Mouse (Mus musculus) lung, embryonic 14.5 days (tissue): Measurements from ENCODE around the gene Spp2. TPM values are rescaled to one million over a fixed set of nuclear protein-coding genes. Genes with fewer than 3 reads are reported as not detected.
A peak's percentile ranks its signal among the peaks of the same experiment; 100 is the strongest.

Experiments
- ATAC-seq: fragments of 200-750 bp; cut with Nextera tagmentation; 2 replicates; pipeline ENCODE4 v1.8.0; 2017; ENCODE audit warnings: mild to moderate bottlenecking, moderate TSS enrichment, moderate library complexity; ENCODE audit not compliant: insufficient read depth
- DNase-seq: peaks from one replicate; pipeline ENCODE4 v3.0.0-alpha.2; 2015
- H3K27ac ChIP-seq: fragments of 300-500 bp; sonication (generic); 2 replicates; pipeline ENCODE4 v1.5.1; 2014; ENCODE audit warnings: low read depth, mild to moderate bottlenecking, moderate library complexity
- H3K27me3 ChIP-seq: fragments of 300-500 bp; sonication (generic); 2 replicates; pipeline ENCODE4 v1.6.1; 2014; ENCODE audit warnings: low read length, control low read depth; ENCODE audit not compliant: insufficient read depth
- H3K36me3 ChIP-seq: fragments of 300-500 bp; sonication (generic); 2 replicates; pipeline ENCODE4 v1.6.1; 2014; ENCODE audit warnings: control low read depth; ENCODE audit not compliant: insufficient read depth
- H3K4me1 ChIP-seq: fragments of 300-500 bp; sonication (generic); 2 replicates; pipeline ENCODE4 v1.6.1; 2014; ENCODE audit warnings: antibody characterized with exemption, control low read depth; ENCODE audit not compliant: insufficient read depth
- H3K4me2 ChIP-seq: fragments of 300-500 bp; sonication (generic); 2 replicates; pipeline ENCODE4 v1.6.1; 2014; ENCODE audit warnings: mild to moderate bottlenecking
- H3K4me3 ChIP-seq: fragments of 300-500 bp; sonication (generic); 2 replicates; pipeline ENCODE4 v1.5.1; 2014; ENCODE audit warnings: low read depth, low read length
- H3K9ac ChIP-seq: fragments of 300-500 bp; sonication (generic); 2 replicates; pipeline ENCODE4 v1.6.1; 2014
- H3K9me3 ChIP-seq: fragments of 300-500 bp; sonication (generic); 2 replicates; pipeline ENCODE4 v1.6.1; 2016; ENCODE audit warnings: low read depth, low read length, control low read depth
- CTCF ChIP-seq: IDR thresholded peaks from 2 replicates; pipeline ENCODE4 v1.5.1; 2016; ENCODE audit warnings: antibody characterized with exemption, low read depth
- WGBS: fragments of 180-500 bp; shearing (Covaris S2); extraction: QIAGEN DNeasy Blood & Tissue Kit; methylation state at CpG from one replicate; pipeline ENCODE4 v1.1.7; 2014; 5-methylcytosine and 5-hydroxymethylcytosine counted together
- polyA plus RNA-seq: library from polyadenylated mRNA; unstranded; fragments of >200 nt; fragmentation: Nextera tagmentation; extraction: Ambion mirVana; gene quantifications from 2 replicates; pipeline ENCODE4 v1.2.1, GENCODE M21; 2014

Spp2 gene
- polyA plus RNA-seq, 1 experiment from 2014 or later = 0.37 TPM

DNA sequence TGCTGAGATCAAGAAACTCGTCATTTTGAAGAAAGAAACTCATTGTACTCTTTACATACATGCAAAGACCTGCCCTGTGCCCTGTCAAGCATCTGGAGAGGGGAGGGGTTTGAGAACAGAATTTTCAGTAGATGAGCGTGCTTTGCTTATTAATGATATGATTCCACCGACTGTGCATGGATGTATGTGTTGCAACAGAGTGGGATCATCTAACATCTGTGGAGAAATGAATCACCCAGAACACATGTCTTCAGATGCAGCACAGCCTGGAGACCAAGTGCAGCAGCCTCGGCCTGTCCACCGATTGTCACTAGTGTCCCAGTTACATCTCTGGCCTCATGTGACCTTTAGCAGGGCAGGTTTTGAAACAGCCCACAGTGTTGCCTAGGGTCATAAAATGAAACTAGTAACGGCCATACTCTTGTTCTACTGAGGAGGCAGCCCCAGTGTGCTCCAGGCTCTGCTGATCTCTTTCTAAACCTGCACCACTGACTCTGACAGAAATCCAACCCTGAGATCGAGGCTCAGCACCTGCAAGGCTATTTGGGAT lies 16.2 kb downstream of the Spp2 start:
- H3K4me1 ChIP-seq = no peaks in the 10 kb centered on the region
- no peaks in the 10 kb centered on the region for H3K27me3 ChIP-seq
- H3K9me3 ChIP-seq = no peaks in the 10 kb centered on the region
- 48% methylated on average over 7 of the region's 7 CpGs for WGBS
- H3K27ac ChIP-seq = no peak overlapping the region
- no peak for TF ChIP-seq CTCF
- H3K4me2 ChIP-seq = no peak overlapping the region
- no peak overlapping the region for H3K9ac ChIP-seq
- DNase-seq (no peak), ATAC-seq (no peak)
- no peaks in the 10 kb centered on the region for H3K36me3 ChIP-seq
- H3K4me3 ChIP-seq = no peak overlapping the region

DNA sequence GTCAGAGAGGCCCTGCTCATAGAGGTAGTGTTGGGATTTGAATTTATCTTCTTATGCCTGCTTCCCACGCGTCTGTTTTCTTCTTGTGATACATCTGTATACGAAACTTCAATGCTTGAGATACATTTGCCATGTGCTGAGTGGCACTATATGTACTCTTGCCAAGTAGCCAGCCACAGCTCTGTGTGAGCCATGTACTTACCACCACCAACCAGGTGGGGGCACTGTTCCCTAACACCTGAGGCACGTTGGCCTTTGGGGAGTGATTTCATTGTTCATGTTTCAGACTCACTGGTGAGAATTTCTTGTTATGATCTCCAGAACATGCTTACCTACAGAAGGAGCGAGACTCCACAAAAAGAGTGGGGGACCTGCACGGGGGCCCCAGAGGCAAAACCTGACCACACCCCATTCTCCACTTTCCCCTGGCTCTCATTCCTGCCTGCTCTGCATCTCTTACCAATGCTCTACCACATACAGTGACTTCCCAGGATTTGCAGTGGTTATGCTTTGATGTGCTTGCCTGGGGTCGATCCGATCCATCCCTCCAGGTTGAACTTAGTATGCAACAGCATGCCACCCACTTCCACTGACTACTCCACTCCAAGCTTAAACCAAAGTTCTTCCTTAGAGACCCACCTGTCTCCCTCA lies 18.0 kb downstream of the Spp2 start:
- ATAC-seq = peak; percentile 45; the same call in 1 of the 2 replicates

DNA sequence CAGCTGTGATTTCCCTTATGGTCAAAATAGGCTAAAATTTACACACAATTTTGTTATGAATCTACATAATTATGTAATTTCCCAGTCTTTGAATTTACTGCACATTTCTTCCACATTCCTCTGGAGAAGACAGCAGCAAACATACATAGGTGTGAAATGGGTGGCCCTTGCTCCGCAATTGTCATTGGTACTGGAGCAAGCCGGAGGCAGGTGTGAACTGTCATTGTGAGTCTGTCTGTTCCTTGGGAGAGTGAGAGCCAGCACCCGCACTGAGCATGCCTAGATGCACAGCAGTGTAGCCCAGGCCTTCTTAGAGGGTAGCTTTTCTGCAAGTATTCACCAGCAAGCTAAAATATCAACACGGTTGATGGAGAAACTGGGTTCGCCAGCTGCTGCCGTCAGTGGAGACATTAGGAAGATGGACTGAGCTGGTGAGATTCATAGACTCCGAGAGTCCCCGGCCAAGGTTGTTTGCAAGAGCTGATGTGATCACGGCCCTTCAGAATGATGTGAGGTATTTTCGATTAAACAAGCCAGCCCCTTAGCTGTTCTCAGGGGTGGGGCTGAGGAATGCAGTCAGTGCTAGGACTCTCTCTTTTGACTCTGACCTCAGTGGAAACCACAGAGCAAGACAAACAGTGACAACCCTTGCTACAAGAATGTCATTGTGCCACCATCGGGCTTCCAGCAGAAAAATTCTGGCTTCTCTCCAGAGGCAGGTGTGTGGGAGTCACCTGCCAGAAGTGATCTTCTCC lies 21.4 kb downstream of the Spp2 start:
- Histone ChIP-seq H3K9me3 (no peaks in the 10 kb centered on the region), H3K4me3 (no peak overlapping the region), H3K27me3 (no peaks in the 10 kb centered on the region), H3K4me2 (no peak overlapping the region), H3K4me1 (no peaks in the 10 kb centered on the region), H3K9ac (no peak overlapping the region), H3K36me3 (no peaks in the 10 kb centered on the region), H3K27ac (peak overlapping the region; percentile 78)
- WGBS = 34% methylated on average over 11 of the region's 11 CpGs
- DNase-seq = peak; percentile 83
- ATAC-seq = peak; percentile 83
- no peak for TF ChIP-seq CTCF

More for the DNA sequence above, 18.0 kb downstream of the Spp2 start:
- peak; percentile 88 for DNase-seq
- Histone ChIP-seq H3K4me3 (no peak overlapping the region), H3K27ac (no peak overlapping the region), H3K9ac (no peak overlapping the region), H3K4me1 (no peaks in the 10 kb centered on the region), H3K36me3 (no peaks in the 10 kb centered on the region), H3K4me2 (no peak overlapping the region), H3K27me3 (no peaks in the 10 kb centered on the region), H3K9me3 (no peaks in the 10 kb centered on the region)
- TF ChIP-seq CTCF = peak; percentile 98
- WGBS = 25% methylated on average over 8 of the region's 8 CpGs

DNA sequence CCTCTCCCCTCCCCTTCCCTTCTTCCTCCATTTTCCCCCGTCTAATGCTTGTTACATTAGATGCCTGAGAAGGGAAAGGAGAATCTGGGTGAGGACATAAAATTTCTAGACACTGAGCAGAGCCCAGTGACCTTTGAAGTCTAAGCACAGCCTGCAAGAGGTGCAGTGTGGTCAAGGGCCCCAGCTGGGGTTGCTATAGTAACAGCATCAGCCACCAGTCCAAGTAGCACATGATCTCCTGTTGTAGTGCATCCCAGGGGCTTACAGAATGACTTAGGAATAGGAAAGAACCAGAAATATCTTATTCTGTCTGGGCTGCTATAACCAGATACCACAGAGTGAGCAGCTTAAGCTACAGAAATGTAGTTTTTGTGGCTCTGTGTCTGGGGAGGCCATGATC lies 22.7 kb downstream of the Spp2 start:
- ATAC-seq = no peak
- Histone ChIP-seq H3K4me2 (no peak overlapping the region), H3K27ac (peak overlapping the region; percentile 78; the same call in 1 of the 2 replicates), H3K4me1 (no peaks in the 10 kb centered on the region), H3K9me3 (no peaks in the 10 kb centered on the region), H3K27me3 (no peaks in the 10 kb centered on the region), H3K9ac (no peak overlapping the region), H3K36me3 (no peaks in the 10 kb centered on the region), H3K4me3 (no peak overlapping the region)
- no peak for DNase-seq
- TF ChIP-seq CTCF = no peak
- 38% methylated on average over 1 of the region's 1 CpGs for WGBS

DNA sequence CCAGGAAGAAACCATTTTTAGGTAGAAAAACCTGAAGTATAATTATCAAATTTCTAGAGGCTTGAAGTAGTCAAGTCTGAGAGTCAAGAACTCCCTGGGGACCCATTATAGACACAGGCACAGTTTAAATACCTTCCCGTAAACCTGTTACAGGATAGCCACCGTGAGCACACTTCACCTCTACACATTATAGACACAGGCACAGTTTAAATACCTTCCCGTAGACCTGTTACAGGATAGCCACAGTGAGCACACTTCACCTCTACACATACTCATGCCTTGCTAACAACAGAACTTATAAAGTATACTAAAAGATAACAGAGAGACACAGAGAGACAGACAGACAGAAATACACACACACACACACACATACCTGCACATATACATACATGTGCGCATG lies 24.5 kb downstream of the Spp2 start:
- ATAC-seq = no peak; the same call in 1 of the 2 replicates

DNA sequence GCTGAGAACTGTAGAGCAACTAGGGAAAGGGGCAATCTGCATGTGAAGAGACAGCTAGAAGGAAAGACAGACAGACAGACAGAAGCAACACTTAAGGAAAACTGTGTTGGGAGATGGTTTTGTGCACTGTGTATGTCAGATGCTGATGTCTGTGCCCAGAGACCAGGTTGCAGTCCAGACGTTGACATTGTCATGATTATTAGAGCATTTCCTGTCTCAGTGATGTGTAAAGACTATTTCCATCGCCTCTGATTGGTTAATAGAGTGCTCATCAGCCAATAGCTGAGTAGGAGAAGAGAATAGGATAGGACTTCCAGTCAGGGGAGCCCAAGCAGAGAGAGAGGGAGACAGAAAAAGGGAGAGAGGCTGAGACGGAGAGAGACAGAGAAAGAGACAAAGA lies 25.8 kb downstream of the Spp2 start:
- 35% methylated on average over 3 of the region's 3 CpGs for WGBS

More for the DNA sequence above, 24.5 kb downstream of the Spp2 start:
- H3K9me3 ChIP-seq = no peaks in the 10 kb centered on the region
- DNase-seq = peak; percentile 26
- H3K4me2 ChIP-seq = no peak overlapping the region
- no peaks in the 10 kb centered on the region for H3K36me3 ChIP-seq
- TF ChIP-seq CTCF = no peak
- no peak overlapping the region for H3K9ac ChIP-seq
- H3K4me1 ChIP-seq = no peaks in the 10 kb centered on the region
- H3K27me3 ChIP-seq = no peaks in the 10 kb centered on the region
- H3K27ac ChIP-seq = no peak overlapping the region
- no peak overlapping the region for H3K4me3 ChIP-seq
- 70% methylated on average over 4 of the region's 4 CpGs for WGBS

More for the DNA sequence above, 25.8 kb downstream of the Spp2 start:
- ATAC-seq (no peak), DNase-seq (no peak)
- H3K9ac ChIP-seq = no peak overlapping the region
- H3K4me2 ChIP-seq = no peak overlapping the region
- H3K27me3 ChIP-seq = no peaks in the 10 kb centered on the region
- H3K4me3 ChIP-seq = no peak overlapping the region
- H3K27ac ChIP-seq = no peak overlapping the region
- no peaks in the 10 kb centered on the region for H3K9me3 ChIP-seq
- no peak for TF ChIP-seq CTCF
- no peaks in the 10 kb centered on the region for H3K4me1 ChIP-seq
- H3K36me3 ChIP-seq = no peaks in the 10 kb centered on the region
